Mouse (Mus musculus): ENCODE measurements around the gene Nrxn1. TPM values are rescaled to one million over a fixed set of nuclear protein-coding genes. Genes with fewer than 3 reads are reported as not detected.

Gene Nrxn1
- polyA plus RNA-seq, 1 experiment from 2014 or later: 6.1 TPM

GRCm38 (mm10) chr17:90696071-90696800, 396.6 kb downstream of the Nrxn1 start:
- no peak for ATAC-seq (ENCODE audit: insufficient number of reproducible peaks, insufficient read depth, low FRiP score, low read depth)
- H3K9ac ChIP-seq (replicated peaks; ENCODE audit: low read depth, low read length): no peak overlapping the region
- 41% methylated on average over 6 of the region's 6 CpGs for WGBS
- no peaks in the 10 kb centered on the region for H3K36me3 ChIP-seq (ENCODE audit: control insufficient read depth, insufficient read depth, low read length)
- no peaks in the 10 kb centered on the region for H3K9me3 ChIP-seq (ENCODE audit: control insufficient read depth, low read depth, low read length)
- no peak overlapping the region for H3K27ac ChIP-seq (ENCODE audit: low read length)
- H3K4me1 ChIP-seq (ENCODE audit: control insufficient read depth, insufficient read depth, low read length): no peaks in the 10 kb centered on the region
- no peaks in the 10 kb centered on the region for H3K27me3 ChIP-seq (ENCODE audit: control insufficient read depth, insufficient read depth, low read length)
- H3K4me2 ChIP-seq (replicated peaks; ENCODE audit: low read depth, low read length): no peak overlapping the region
- H3K4me3 ChIP-seq (ENCODE audit: low read depth, low read length): no peak overlapping the region

- H3K27ac ChIP-seq (ENCODE audit: low read length): no peak overlapping the region
- no peaks in the 10 kb centered on the region for H3K27me3 ChIP-seq (ENCODE audit: control insufficient read depth, insufficient read depth, low read length)
- H3K9ac ChIP-seq (replicated peaks; ENCODE audit: low read depth, low read length): no peak overlapping the region
- 85% methylated on average over 5 of the region's 5 CpGs for WGBS
- no peak overlapping the region for H3K4me2 ChIP-seq (replicated peaks; ENCODE audit: low read depth, low read length)
- H3K4me1 ChIP-seq (ENCODE audit: control insufficient read depth, insufficient read depth, low read length): no peaks in the 10 kb centered on the region
- ATAC-seq (ENCODE audit: insufficient number of reproducible peaks, insufficient read depth, low FRiP score, low read depth): no peak
- no peaks in the 10 kb centered on the region for H3K36me3 ChIP-seq (ENCODE audit: control insufficient read depth, insufficient read depth, low read length)
- H3K9me3 ChIP-seq (ENCODE audit: control insufficient read depth, low read depth, low read length): no peaks in the 10 kb centered on the region
- H3K4me3 ChIP-seq (ENCODE audit: low read depth, low read length): no peak overlapping the region
Measured at GRCm38 (mm10) chr17:90695086-90695584, 397.7 kb downstream of the Nrxn1 start.

GRCm38 (mm10) chr17:90684172-90684571, 408.7 kb downstream of the Nrxn1 start:
- Histone ChIP-seq H3K27ac (ENCODE audit: low read length) (no peak overlapping the region), H3K9me3 (ENCODE audit: control insufficient read depth, low read depth, low read length) (no peaks in the 10 kb centered on the region), H3K9ac (replicated peaks; ENCODE audit: low read depth, low read length) (no peak overlapping the region), H3K4me2 (replicated peaks; ENCODE audit: low read depth, low read length) (no peak overlapping the region), H3K27me3 (ENCODE audit: control insufficient read depth, insufficient read depth, low read length) (no peaks in the 10 kb centered on the region), H3K4me1 (ENCODE audit: control insufficient read depth, insufficient read depth, low read length) (no peaks in the 10 kb centered on the region), H3K36me3 (ENCODE audit: control insufficient read depth, insufficient read depth, low read length) (no peaks in the 10 kb centered on the region), H3K4me3 (ENCODE audit: low read depth, low read length) (no peak overlapping the region)
- no peak for ATAC-seq (ENCODE audit: insufficient number of reproducible peaks, insufficient read depth, low FRiP score, low read depth)

- ATAC-seq (ENCODE audit: insufficient number of reproducible peaks, insufficient read depth, low FRiP score, low read depth): no peak
- Histone ChIP-seq H3K4me2 (replicated peaks; ENCODE audit: low read depth, low read length) (no peak overlapping the region), H3K9ac (replicated peaks; ENCODE audit: low read depth, low read length) (no peak overlapping the region), H3K27me3 (ENCODE audit: control insufficient read depth, insufficient read depth, low read length) (no peaks in the 10 kb centered on the region), H3K4me3 (ENCODE audit: low read depth, low read length) (no peak overlapping the region), H3K27ac (ENCODE audit: low read length) (no peak overlapping the region), H3K9me3 (ENCODE audit: control insufficient read depth, low read depth, low read length) (no peaks in the 10 kb centered on the region), H3K4me1 (ENCODE audit: control insufficient read depth, insufficient read depth, low read length) (no peaks in the 10 kb centered on the region), H3K36me3 (ENCODE audit: control insufficient read depth, insufficient read depth, low read length) (no peaks in the 10 kb centered on the region)
- 91% methylated on average over 1 of the region's 1 CpGs for WGBS
Measured at GRCm38 (mm10) chr17:90681019-90681418, 411.9 kb downstream of the Nrxn1 start.

- Histone ChIP-seq H3K27me3 (ENCODE audit: control insufficient read depth, insufficient read depth, low read length) (no peaks in the 10 kb centered on the region), H3K9ac (replicated peaks; ENCODE audit: low read depth, low read length) (no peak overlapping the region), H3K9me3 (ENCODE audit: control insufficient read depth, low read depth, low read length) (no peaks in the 10 kb centered on the region), H3K27ac (ENCODE audit: low read length) (no peak overlapping the region), H3K4me1 (ENCODE audit: control insufficient read depth, insufficient read depth, low read length) (no peaks in the 10 kb centered on the region), H3K36me3 (ENCODE audit: control insufficient read depth, insufficient read depth, low read length) (no peaks in the 10 kb centered on the region), H3K4me3 (ENCODE audit: low read depth, low read length) (no peak overlapping the region), H3K4me2 (replicated peaks; ENCODE audit: low read depth, low read length) (no peak overlapping the region)
- 67% methylated on average over 2 of the region's 2 CpGs for WGBS
- no peak for ATAC-seq (ENCODE audit: insufficient number of reproducible peaks, insufficient read depth, low FRiP score, low read depth)
Measured at GRCm38 (mm10) chr17:90676676-90677075, 416.2 kb downstream of the Nrxn1 start.

- Histone ChIP-seq H3K4me2 (replicated peaks; ENCODE audit: low read depth, low read length) (no peak overlapping the region), H3K4me1 (ENCODE audit: control insufficient read depth, insufficient read depth, low read length) (no peaks in the 10 kb centered on the region), H3K36me3 (ENCODE audit: control insufficient read depth, insufficient read depth, low read length) (no peaks in the 10 kb centered on the region), H3K4me3 (ENCODE audit: low read depth, low read length) (no peak overlapping the region), H3K27ac (ENCODE audit: low read length) (no peak overlapping the region), H3K9me3 (ENCODE audit: control insufficient read depth, low read depth, low read length) (no peaks in the 10 kb centered on the region), H3K9ac (replicated peaks; ENCODE audit: low read depth, low read length) (no peak overlapping the region), H3K27me3 (ENCODE audit: control insufficient read depth, insufficient read depth, low read length) (no peaks in the 10 kb centered on the region)
- 88% methylated on average over 2 of the region's 2 CpGs for WGBS
- ATAC-seq (ENCODE audit: insufficient number of reproducible peaks, insufficient read depth, low FRiP score, low read depth): no peak
Measured at GRCm38 (mm10) chr17:90662318-90662717, 430.6 kb downstream of the Nrxn1 start.

- Histone ChIP-seq H3K36me3 (ENCODE audit: control insufficient read depth, insufficient read depth, low read length) (no peaks in the 10 kb centered on the region), H3K27me3 (ENCODE audit: control insufficient read depth, insufficient read depth, low read length) (no peaks in the 10 kb centered on the region), H3K27ac (ENCODE audit: low read length) (no peak overlapping the region), H3K9ac (replicated peaks; ENCODE audit: low read depth, low read length) (no peak overlapping the region), H3K4me1 (ENCODE audit: control insufficient read depth, insufficient read depth, low read length) (no peaks in the 10 kb centered on the region), H3K4me3 (ENCODE audit: low read depth, low read length) (no peak overlapping the region), H3K9me3 (ENCODE audit: control insufficient read depth, low read depth, low read length) (no peaks in the 10 kb centered on the region), H3K4me2 (replicated peaks; ENCODE audit: low read depth, low read length) (no peak overlapping the region)
- no peak for ATAC-seq (ENCODE audit: insufficient number of reproducible peaks, insufficient read depth, low FRiP score, low read depth)
- 64% methylated on average over 1 of the region's 1 CpGs for WGBS
Measured at GRCm38 (mm10) chr17:90654506-90654905, 438.4 kb downstream of the Nrxn1 start.

GRCm38 (mm10) chr17:90653347-90653746, 439.5 kb downstream of the Nrxn1 start:
- WGBS: 39% methylated on average over 2 of the region's 2 CpGs
- Histone ChIP-seq H3K27ac (ENCODE audit: low read length) (no peak overlapping the region), H3K9ac (replicated peaks; ENCODE audit: low read depth, low read length) (no peak overlapping the region), H3K36me3 (ENCODE audit: control insufficient read depth, insufficient read depth, low read length) (no peaks in the 10 kb centered on the region), H3K4me3 (ENCODE audit: low read depth, low read length) (no peak overlapping the region), H3K9me3 (ENCODE audit: control insufficient read depth, low read depth, low read length) (no peaks in the 10 kb centered on the region), H3K27me3 (ENCODE audit: control insufficient read depth, insufficient read depth, low read length) (no peaks in the 10 kb centered on the region), H3K4me1 (ENCODE audit: control insufficient read depth, insufficient read depth, low read length) (no peaks in the 10 kb centered on the region), H3K4me2 (replicated peaks; ENCODE audit: low read depth, low read length) (no peak overlapping the region)
- ATAC-seq (ENCODE audit: insufficient number of reproducible peaks, insufficient read depth, low FRiP score, low read depth): no peak

- Histone ChIP-seq H3K4me1 (ENCODE audit: control insufficient read depth, insufficient read depth, low read length) (no peaks in the 10 kb centered on the region), H3K4me3 (ENCODE audit: low read depth, low read length) (no peak overlapping the region), H3K4me2 (replicated peaks; ENCODE audit: low read depth, low read length) (no peak overlapping the region), H3K27ac (ENCODE audit: low read length) (no peak overlapping the region), H3K9me3 (ENCODE audit: control insufficient read depth, low read depth, low read length) (no peaks in the 10 kb centered on the region), H3K27me3 (ENCODE audit: control insufficient read depth, insufficient read depth, low read length) (no peaks in the 10 kb centered on the region), H3K9ac (replicated peaks; ENCODE audit: low read depth, low read length) (no peak overlapping the region), H3K36me3 (ENCODE audit: control insufficient read depth, insufficient read depth, low read length) (no peaks in the 10 kb centered on the region)
- 46% methylated on average over 1 of the region's 1 CpGs for WGBS
- no peak for ATAC-seq (ENCODE audit: insufficient number of reproducible peaks, insufficient read depth, low FRiP score, low read depth)
Measured at GRCm38 (mm10) chr17:90650279-90650678, 442.6 kb downstream of the Nrxn1 start.

Data from stomach, embryonic 14.5 days (tissue).